Mouse (Mus musculus) neural tube, embryonic 10.5 days (tissue): ENCODE measurements at regions not wholly inside any gene's neighbourhood (a gene's known extent, or its start where the extent isn't known, plus 50 kb on each side); places are given as distances from the start of the nearest gene placed in this dataset.

Experiments
- DNase-seq: peaks from one replicate; pipeline ENCODE4 v3.0.0-alpha.2; 2017; ENCODE audit warnings: low spot score; ENCODE audit errors: extremely low spot score

DNA sequence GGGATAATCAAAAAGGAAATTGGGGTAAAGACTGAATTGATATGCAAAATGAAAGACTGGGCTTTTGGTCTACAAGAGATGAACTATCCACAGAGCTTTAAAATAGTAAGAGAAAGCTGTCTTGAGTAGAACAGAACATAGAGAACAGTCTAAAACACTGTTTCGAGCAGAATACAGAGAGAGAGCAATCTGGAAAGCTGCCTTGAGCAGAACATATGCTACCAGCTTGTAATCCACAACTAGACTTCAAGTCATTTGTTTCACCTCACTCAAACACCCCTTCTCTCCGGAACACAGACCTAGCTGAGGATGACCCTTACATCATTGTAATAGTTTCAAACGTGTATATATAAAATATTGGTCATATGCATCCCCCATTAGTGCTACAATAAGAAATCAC lies 538.7 kb downstream of the Galc start:
- DNase-seq = no peak

DNA sequence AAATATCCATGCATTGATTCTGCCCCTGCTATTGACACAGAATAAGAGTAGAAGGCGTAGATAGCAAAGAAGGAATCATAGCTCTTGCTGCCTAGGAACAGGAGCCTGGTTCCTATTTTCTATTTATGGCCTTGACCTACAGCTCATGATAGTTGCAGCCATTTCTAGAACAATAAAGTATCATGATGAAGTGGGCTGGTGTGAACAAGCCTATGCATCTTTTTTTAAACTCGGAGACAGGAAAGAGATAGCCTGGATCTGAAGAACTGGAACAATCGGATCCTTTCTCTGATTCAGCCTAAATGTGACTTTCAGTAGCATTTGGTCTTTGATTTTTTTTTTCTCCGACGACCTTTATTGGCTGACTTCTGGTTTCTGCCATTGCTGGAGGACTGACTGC lies 541.4 kb downstream of the Galc start:
- DNase-seq = no peak
